Mouse (Mus musculus) forebrain, embryonic 10.5 days (tissue): Measurements from ENCODE around the gene Zfp637. TPM values are rescaled to one million over a fixed set of nuclear protein-coding genes. Genes with fewer than 3 reads are reported as not detected.
"Not testable (repeated sequence)": the region's sequence is repeated elsewhere in the genome, so short reads cannot be mapped to it uniquely, and the experiment has no call there.

Source experiments
- DNase-seq: peaks from one replicate; pipeline ENCODE4 v3.0.0-alpha.2; 2017; ENCODE audit warnings: low spot score; ENCODE audit errors: extremely low spot score
- H3K27ac ChIP-seq: fragments of 300-500 bp; sonication (generic); 2 replicates; pipeline ENCODE4 v1.5.1; 2016; ENCODE audit warnings: mild to moderate bottlenecking
- H3K27me3 ChIP-seq: fragments of 300-500 bp; sonication (generic); 2 replicates; pipeline ENCODE4 v1.6.1; 2016; ENCODE audit warnings: mild to moderate bottlenecking; ENCODE audit not compliant: poor library complexity, severe bottlenecking
- H3K36me3 ChIP-seq: fragments of 300-500 bp; sonication (generic); replicated peaks from 2 replicates; pipeline ENCODE4 v1.6.1; 2016; ENCODE audit warnings: mild to moderate bottlenecking, moderate library complexity
- H3K4me1 ChIP-seq: fragments of 300-500 bp; sonication (generic); 2 replicates; pipeline ENCODE4 v1.6.1; 2016
- H3K4me3 ChIP-seq: fragments of 300-500 bp; sonication (generic); 2 replicates; pipeline ENCODE4 v1.5.1; 2016; ENCODE audit warnings: mild to moderate bottlenecking, moderate library complexity
- H3K9me3 ChIP-seq: fragments of 300-500 bp; sonication (generic); 2 replicates; pipeline ENCODE4 v1.6.1; 2016; ENCODE audit warnings: mild to moderate bottlenecking, moderate library complexity
- WGBS: fragments of 180-500 bp; shearing (Covaris S2); methylation state at CpG from one replicate; pipeline ENCODE4 v1.1.7; 2016; 5-methylcytosine and 5-hydroxymethylcytosine counted together
- polyA plus RNA-seq: library from polyadenylated mRNA; unstranded; fragments of >200 nt; fragmentation: Nextera tagmentation; extraction: Ambion mirVana; gene quantifications from 2 replicates; pipeline ENCODE4 v1.2.1, GENCODE M21; 2016

Zfp637 gene
- polyA plus RNA-seq, 1 experiment from 2014 or later = 97.4 TPM

- peak overlapping the region; percentile 88 for H3K4me3 ChIP-seq
- peaks cover 14% of the 10 kb centered on the region for H3K4me1 ChIP-seq
- DNase-seq = no peak
- no peaks in the 10 kb centered on the region for H3K9me3 ChIP-seq
- 22% methylated on average over 12 of the region's 12 CpGs for WGBS
- peaks cover 37% of the 10 kb centered on the region for H3K36me3 ChIP-seq
- no peaks in the 10 kb centered on the region for H3K27me3 ChIP-seq
- peak overlapping the region; percentile 98 for H3K27ac ChIP-seq
These were observed 553 bp downstream of the Zfp637 start for GRCm38 (mm10) chr6:117841511-117841955.

- H3K4me3 ChIP-seq = no peak overlapping the region
- H3K36me3 ChIP-seq = peaks cover 68% of the 10 kb centered on the region
- no peak for DNase-seq
- 95% methylated on average over 9 of the region's 9 CpGs for WGBS
- H3K9me3 ChIP-seq = no peaks in the 10 kb centered on the region
- H3K4me1 ChIP-seq = peaks cover 14% of the 10 kb centered on the region
- H3K27ac ChIP-seq = no peak overlapping the region
- H3K27me3 ChIP-seq = no peaks in the 10 kb centered on the region
These were observed 3.6 kb downstream of the Zfp637 start for GRCm38 (mm10) chr6:117844597-117844996.

GRCm38 (mm10) chr6:117846671-117847070 is 5.7 kb downstream of the Zfp637 start:
- not testable (repeated sequence) for H3K4me3 ChIP-seq, H3K9me3 ChIP-seq, H3K27me3 ChIP-seq, H3K27ac ChIP-seq, DNase-seq, H3K4me1 ChIP-seq
- peaks cover 68% of the 10 kb centered on the region for H3K36me3 ChIP-seq
- 96% methylated on average over 4 of the region's 4 CpGs for WGBS

- DNase-seq = no peak
- 98% methylated on average over 2 of the region's 2 CpGs for WGBS
- H3K27ac ChIP-seq = no peak overlapping the region
- H3K27me3 ChIP-seq = no peaks in the 10 kb centered on the region
- no peaks in the 10 kb centered on the region for H3K4me1 ChIP-seq
- H3K36me3 ChIP-seq = peaks cover 68% of the 10 kb centered on the region
- no peak overlapping the region for H3K4me3 ChIP-seq
- no peaks in the 10 kb centered on the region for H3K9me3 ChIP-seq
These were observed 6.8 kb downstream of the Zfp637 start for GRCm38 (mm10) chr6:117847772-117848171.

- no peak for DNase-seq
- Histone ChIP-seq H3K36me3 (peaks cover 61% of the 10 kb centered on the region), H3K4me1 (no peaks in the 10 kb centered on the region), H3K27ac (no peak overlapping the region), H3K9me3 (no peaks in the 10 kb centered on the region), H3K27me3 (no peaks in the 10 kb centered on the region), H3K4me3 (no peak overlapping the region)
- 93% methylated on average over 5 of the region's 5 CpGs for WGBS
These were observed 7.6 kb downstream of the Zfp637 start for GRCm38 (mm10) chr6:117848577-117848976.

GRCm38 (mm10) chr6:117851747-117852146 is 10.8 kb downstream of the Zfp637 start:
- Histone ChIP-seq H3K36me3 (peaks cover 29% of the 10 kb centered on the region), H3K4me3 (no peak overlapping the region), H3K27ac (no peak overlapping the region), H3K27me3 (no peaks in the 10 kb centered on the region), H3K4me1 (no peaks in the 10 kb centered on the region), H3K9me3 (no peaks in the 10 kb centered on the region)
- 58% methylated on average over 2 of the region's 2 CpGs for WGBS
- DNase-seq = no peak

- no peaks in the 10 kb centered on the region for H3K36me3 ChIP-seq
- H3K9me3 ChIP-seq = no peaks in the 10 kb centered on the region
- H3K4me3 ChIP-seq = no peak overlapping the region
- no peak for DNase-seq
- H3K27ac ChIP-seq = no peak overlapping the region
- WGBS = 92% methylated on average over 1 of the region's 1 CpGs
- H3K4me1 ChIP-seq = peaks cover 5% of the 10 kb centered on the region
- H3K27me3 ChIP-seq = no peaks in the 10 kb centered on the region
These were observed 17.0 kb downstream of the Zfp637 start for GRCm38 (mm10) chr6:117857990-117858389.

- Histone ChIP-seq H3K27me3 (no peaks in the 10 kb centered on the region), H3K27ac (peak within 1 kb of the TSS; percentile 87), H3K9me3 (no peaks in the 10 kb centered on the region), H3K36me3 (no peaks in the 10 kb centered on the region), H3K4me3 (peak within 1 kb of the TSS; percentile 81), H3K4me1 (peaks cover 13% of the 10 kb centered on the region)
- 70% methylated on average over 6 of the region's 6 CpGs for WGBS
- no peak for DNase-seq
These were observed 20.9 kb downstream of the Zfp637 start, which contains the start of gene Zfp239 for GRCm38 (mm10) chr6:117861848-117862247. Gene Zfp239 (plus strand): TSS chr6:117862100.

- Histone ChIP-seq H3K27me3 (no peaks in the 10 kb centered on the region), H3K4me3 (peak overlapping the region; percentile 81), H3K27ac (peak overlapping the region; percentile 87; the same call in 1 of the 2 replicates), H3K36me3 (no peaks in the 10 kb centered on the region), H3K9me3 (no peaks in the 10 kb centered on the region), H3K4me1 (peaks cover 13% of the 10 kb centered on the region)
- DNase-seq = no peak
- WGBS = 75% methylated on average over 8 of the region's 8 CpGs
These were observed 21.5 kb downstream of the Zfp637 start for GRCm38 (mm10) chr6:117862465-117862864.

GRCm38 (mm10) chr6:117862899-117863620 is 22.1 kb downstream of the Zfp637 start:
- WGBS = 5% methylated on average over 26 of the region's 26 CpGs
- H3K4me3 ChIP-seq = peak overlapping the region; percentile 81
- peaks cover 13% of the 10 kb centered on the region for H3K4me1 ChIP-seq
- peak; percentile 67 for DNase-seq
- H3K36me3 ChIP-seq = no peaks in the 10 kb centered on the region
- H3K27me3 ChIP-seq = no peaks in the 10 kb centered on the region
- peak overlapping the region; percentile 87 for H3K27ac ChIP-seq
- H3K9me3 ChIP-seq = no peaks in the 10 kb centered on the region

- Histone ChIP-seq H3K27ac (no peak overlapping the region), H3K4me1 (peaks cover 13% of the 10 kb centered on the region), H3K9me3 (no peaks in the 10 kb centered on the region), H3K27me3 (no peaks in the 10 kb centered on the region), H3K36me3 (no peaks in the 10 kb centered on the region), H3K4me3 (peak overlapping the region; percentile 81)
- DNase-seq = no peak
- 93% methylated on average over 8 of the region's 8 CpGs for WGBS
These were observed 22.8 kb downstream of the Zfp637 start for GRCm38 (mm10) chr6:117863751-117864150.

GRCm38 (mm10) chr6:117868187-117868586 is 27.2 kb downstream of the Zfp637 start:
- no peak overlapping the region for H3K4me3 ChIP-seq
- WGBS = 94% methylated on average over 8 of the region's 8 CpGs
- no peaks in the 10 kb centered on the region for H3K9me3 ChIP-seq
- H3K27me3 ChIP-seq = no peaks in the 10 kb centered on the region
- H3K36me3 ChIP-seq = peaks cover 21% of the 10 kb centered on the region
- H3K4me1 ChIP-seq = peaks cover 7% of the 10 kb centered on the region
- no peak for DNase-seq
- no peak overlapping the region for H3K27ac ChIP-seq

GRCm38 (mm10) chr6:117871034-117871433 is 30.1 kb downstream of the Zfp637 start:
- 85% methylated on average over 14 of the region's 14 CpGs for WGBS
- peaks cover 21% of the 10 kb centered on the region for H3K36me3 ChIP-seq
- no peak overlapping the region for H3K4me3 ChIP-seq
- no peaks in the 10 kb centered on the region for H3K9me3 ChIP-seq
- H3K27me3 ChIP-seq = no peaks in the 10 kb centered on the region
- DNase-seq = no peak
- no peaks in the 10 kb centered on the region for H3K4me1 ChIP-seq
- no peak overlapping the region for H3K27ac ChIP-seq
